Mouse (Mus musculus): ENCODE results near the gene Hist1h4c. TPM values are rescaled to one million over a fixed set of nuclear protein-coding genes. Genes with fewer than 3 reads are reported as not detected.
"Not testable (repeated sequence)": the region's sequence is repeated elsewhere in the genome, so short reads cannot be mapped to it uniquely, and the experiment has no call there.

Gene Hist1h4c
- polyA plus RNA-seq (2016; fragmentation: Nextera tagmentation; extraction: Ambion mirVana), result 8.6 and 11.6 TPM in 2 replicates

DNA sequence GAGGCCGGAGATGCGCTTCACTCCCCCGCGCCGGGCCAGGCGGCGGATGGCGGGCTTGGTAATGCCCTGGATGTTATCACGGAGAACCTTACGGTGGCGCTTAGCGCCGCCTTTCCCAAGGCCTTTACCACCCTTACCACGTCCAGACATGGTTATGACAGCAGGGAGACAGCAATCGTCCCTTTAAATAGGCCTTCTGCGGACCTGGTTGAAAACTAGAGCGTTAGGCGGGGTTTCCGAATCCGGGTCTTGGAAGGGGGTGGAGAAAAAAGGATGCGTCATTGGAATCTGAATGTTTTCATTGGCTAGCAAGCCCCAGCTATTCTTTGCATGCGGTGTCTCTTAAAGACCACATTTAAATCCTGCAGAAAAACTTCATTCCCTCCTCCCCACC lies at the start of gene Hist1h4c:
Hist1h4c (minus strand) TSS at position 155 of the 394 bp plus-strand sequence.
- ATAC-seq, result peak; percentile 91
- Histone ChIP-seq H3K4me1 (peaks cover 48% of the 10 kb centered on the region), H3K4me3 (peak within 1 kb of the TSS; percentile 54), H3K27ac (peak within 1 kb of the TSS; percentile 100), H3K9me3 (replicated peaks) (no peaks in the 10 kb centered on the region), H3K4me2 (peak within 1 kb of the TSS; percentile 65), H3K9ac (peak within 1 kb of the TSS; percentile 79), H3K27me3 (replicated peaks) (no peaks in the 10 kb centered on the region), H3K36me3 (no peaks in the 10 kb centered on the region)
- under 1% methylated on average over 20 of the region's 22 CpGs for WGBS (ENCODE audit: insufficient replicate concordance)

DNA sequence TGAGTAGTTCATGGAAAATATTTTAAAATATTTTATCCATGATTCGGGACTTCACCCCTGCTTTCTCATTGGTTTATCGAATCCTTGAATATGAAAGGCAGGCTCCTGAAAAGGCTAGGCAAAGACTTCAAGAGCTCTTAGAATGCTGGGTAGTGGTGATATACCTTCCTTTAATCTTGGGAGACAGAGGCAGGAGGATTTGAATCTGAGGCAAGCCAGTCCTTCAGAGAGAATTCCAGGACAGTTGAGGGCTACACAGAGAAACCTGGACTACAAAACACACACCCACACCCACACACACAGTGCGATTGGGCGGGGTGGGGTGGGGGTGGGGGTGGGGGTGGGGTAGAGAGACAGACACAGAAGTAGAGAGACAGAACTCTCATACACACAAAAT lies 49.6 kb upstream of the Hist1h4c start:
- H3K4me2 ChIP-seq, result peak overlapping the region; percentile 71
- 8% methylated on average over 4 of the region's 4 CpGs for WGBS (ENCODE audit: insufficient replicate concordance)
- H3K9me3 ChIP-seq (replicated peaks), result no peaks in the 10 kb centered on the region
- peak overlapping the region; percentile 100 for H3K27ac ChIP-seq
- H3K36me3 ChIP-seq, result no peaks in the 10 kb centered on the region
- H3K27me3 ChIP-seq (replicated peaks), result no peaks in the 10 kb centered on the region
- ATAC-seq, result no peak
- peak overlapping the region; percentile 57 for H3K4me3 ChIP-seq
- peak overlapping the region; percentile 85 for H3K9ac ChIP-seq
- peaks cover 49% of the 10 kb centered on the region for H3K4me1 ChIP-seq

DNA sequence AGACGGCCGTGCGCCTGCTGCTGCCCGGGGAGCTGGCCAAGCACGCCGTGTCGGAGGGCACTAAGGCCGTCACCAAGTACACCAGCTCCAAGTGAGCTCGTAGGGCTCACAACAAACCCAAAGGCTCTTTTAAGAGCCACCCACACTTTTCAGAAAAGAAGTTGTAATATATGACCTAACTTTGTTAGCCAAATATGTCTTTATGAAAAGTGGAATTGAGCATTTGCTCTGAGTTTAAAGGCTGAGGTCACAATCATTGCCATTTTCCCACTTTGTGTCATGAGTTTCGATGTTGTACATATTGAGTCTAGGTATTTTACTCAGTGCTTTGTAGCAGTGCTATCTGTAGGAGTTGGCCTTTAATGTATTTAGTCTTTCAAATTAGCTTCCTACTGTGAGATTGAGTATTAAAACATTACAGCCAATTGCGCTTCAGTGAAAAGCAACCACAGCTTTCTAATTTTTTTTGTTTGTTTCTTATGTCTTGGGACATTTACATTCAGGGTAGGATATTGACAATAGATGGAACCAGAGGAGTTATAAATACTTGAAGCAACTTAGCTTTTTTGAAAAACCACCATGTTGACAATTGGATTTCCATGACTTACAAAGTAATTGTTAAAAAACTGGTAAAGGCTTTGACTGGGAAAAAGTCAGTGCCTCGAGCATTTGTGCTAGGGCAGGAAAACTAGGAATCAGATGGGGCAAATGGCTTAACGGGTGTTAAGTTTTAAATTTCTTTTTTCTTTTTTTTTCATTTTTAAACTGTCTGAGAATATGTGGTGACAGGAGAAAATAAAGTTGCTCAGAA lies 49.0 kb upstream of the Hist1h4c start:
- WGBS (ENCODE audit: insufficient replicate concordance), result 3% methylated on average over 12 of the region's 13 CpGs
- Histone ChIP-seq H3K9ac (peak overlapping the region; percentile 85), H3K4me1 (peaks cover 49% of the 10 kb centered on the region), H3K4me3 (peak overlapping the region; percentile 57), H3K9me3 (replicated peaks) (no peaks in the 10 kb centered on the region), H3K27me3 (replicated peaks) (no peaks in the 10 kb centered on the region), H3K36me3 (no peaks in the 10 kb centered on the region), H3K4me2 (peak overlapping the region; percentile 71), H3K27ac (peak overlapping the region; percentile 100)
- ATAC-seq, result peak; percentile 31

DNA sequence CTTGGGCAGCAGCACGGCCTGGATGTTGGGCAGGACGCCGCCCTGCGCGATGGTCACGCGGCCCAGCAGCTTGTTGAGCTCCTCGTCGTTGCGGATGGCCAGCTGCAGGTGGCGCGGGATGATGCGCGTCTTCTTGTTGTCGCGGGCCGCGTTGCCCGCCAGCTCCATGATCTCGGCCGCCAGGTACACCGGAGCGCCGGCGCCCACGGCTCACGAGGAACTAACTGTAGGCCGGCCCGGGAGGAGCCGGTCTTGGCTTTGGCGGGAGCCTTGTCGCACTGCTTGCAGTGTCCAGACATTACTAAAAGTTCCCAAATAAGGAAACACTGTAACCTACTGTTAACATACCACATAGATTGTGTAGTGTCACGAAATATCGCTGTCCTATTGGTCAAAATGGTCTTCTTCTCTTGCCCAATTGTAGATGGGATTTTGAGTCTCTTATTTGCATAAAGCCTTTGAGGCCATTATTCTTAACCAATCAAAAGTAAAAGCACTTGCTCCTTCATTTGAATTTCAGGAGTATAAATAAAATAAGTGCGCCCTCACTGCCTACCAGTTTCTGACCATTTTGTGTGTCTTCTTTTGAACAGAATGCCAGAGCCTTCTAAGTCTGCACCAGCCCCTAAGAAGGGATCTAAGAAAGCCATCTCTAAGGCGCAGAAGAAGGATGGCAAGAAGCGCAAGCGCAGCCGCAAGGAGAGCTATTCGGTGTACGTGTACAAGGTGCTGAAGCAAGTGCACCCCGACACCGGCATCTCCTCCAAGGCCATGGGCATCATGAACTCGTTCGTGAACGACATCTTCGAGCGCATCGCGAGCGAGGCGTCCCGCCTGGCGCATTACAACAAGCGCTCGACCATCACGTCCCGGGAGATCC lies 48.2 kb upstream of the Hist1h4c start, which contains the start of gene Hist1h2bb:
Hist1h2bb (plus strand) TSS at position 534 of the 880 bp plus-strand sequence.
- H3K27ac ChIP-seq, result peak within 1 kb of the TSS; percentile 100
- under 1% methylated on average over 43 of the region's 58 CpGs for WGBS (ENCODE audit: insufficient replicate concordance)

DNA sequence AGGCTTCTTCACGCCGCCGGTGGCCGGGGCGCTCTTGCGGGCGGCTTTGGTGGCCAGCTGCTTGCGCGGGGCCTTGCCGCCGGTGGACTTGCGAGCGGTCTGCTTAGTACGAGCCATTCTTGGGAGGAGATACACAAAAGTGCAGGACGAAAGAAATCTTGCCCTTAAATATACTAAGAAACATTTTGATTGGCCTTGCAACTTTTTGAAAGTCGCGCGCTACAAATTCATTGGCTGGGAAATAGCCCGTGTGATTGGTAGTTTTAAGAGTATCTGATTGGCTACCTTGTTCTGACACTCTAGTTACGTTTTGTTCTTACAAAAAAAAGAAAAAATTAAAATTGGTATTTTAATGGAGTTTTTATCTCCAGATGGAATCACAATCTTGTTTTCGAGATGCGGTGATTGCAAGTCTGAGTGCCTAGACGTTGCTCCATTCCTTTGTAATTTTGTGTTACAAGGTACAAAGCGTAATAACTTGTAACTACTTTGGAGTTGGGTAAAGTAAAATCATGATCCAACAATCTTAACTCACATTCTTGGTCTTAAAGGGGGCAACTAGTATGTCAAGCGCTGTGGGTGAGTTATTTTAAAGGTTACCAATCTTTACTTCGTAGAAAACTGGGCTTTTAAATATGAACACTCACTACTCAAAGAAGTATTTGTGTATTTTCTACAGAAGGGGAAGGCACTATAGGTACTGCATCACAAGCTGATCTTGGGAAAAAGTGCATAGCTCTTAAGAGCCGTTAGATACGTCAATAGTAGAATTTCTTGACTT lies 47.3 kb upstream of the Hist1h4c start, which contains the start of gene Hist1h3c:
Hist1h3c (minus strand) TSS at position 222 of the 781 bp plus-strand sequence.
- Histone ChIP-seq H3K27ac (peak within 1 kb of the TSS; percentile 100), H3K4me2 (peak within 1 kb of the TSS; percentile 71), H3K36me3 (no peaks in the 10 kb centered on the region), H3K4me3 (peak within 1 kb of the TSS; percentile 57), H3K9ac (peak within 1 kb of the TSS; percentile 85), H3K27me3 (replicated peaks) (no peaks in the 10 kb centered on the region), H3K4me1 (peaks cover 61% of the 10 kb centered on the region), H3K9me3 (replicated peaks) (no peaks in the 10 kb centered on the region)
- peak; percentile 63 for ATAC-seq
- 2% methylated on average over 28 of the region's 28 CpGs for WGBS (ENCODE audit: insufficient replicate concordance)

More for the DNA sequence above, 48.2 kb upstream of the Hist1h4c start, which contains the start of gene Hist1h2bb:
- not testable (repeated sequence) for H3K27me3 ChIP-seq (replicated peaks); H3K9me3 ChIP-seq (replicated peaks); H3K36me3 ChIP-seq
- Histone ChIP-seq H3K4me2 (peak within 1 kb of the TSS; percentile 71), H3K4me1 (peaks cover 57% of the 10 kb centered on the region), H3K9ac (peak within 1 kb of the TSS; percentile 85), H3K4me3 (peak within 1 kb of the TSS; percentile 57)
- peak; percentile 79 for ATAC-seq

DNA sequence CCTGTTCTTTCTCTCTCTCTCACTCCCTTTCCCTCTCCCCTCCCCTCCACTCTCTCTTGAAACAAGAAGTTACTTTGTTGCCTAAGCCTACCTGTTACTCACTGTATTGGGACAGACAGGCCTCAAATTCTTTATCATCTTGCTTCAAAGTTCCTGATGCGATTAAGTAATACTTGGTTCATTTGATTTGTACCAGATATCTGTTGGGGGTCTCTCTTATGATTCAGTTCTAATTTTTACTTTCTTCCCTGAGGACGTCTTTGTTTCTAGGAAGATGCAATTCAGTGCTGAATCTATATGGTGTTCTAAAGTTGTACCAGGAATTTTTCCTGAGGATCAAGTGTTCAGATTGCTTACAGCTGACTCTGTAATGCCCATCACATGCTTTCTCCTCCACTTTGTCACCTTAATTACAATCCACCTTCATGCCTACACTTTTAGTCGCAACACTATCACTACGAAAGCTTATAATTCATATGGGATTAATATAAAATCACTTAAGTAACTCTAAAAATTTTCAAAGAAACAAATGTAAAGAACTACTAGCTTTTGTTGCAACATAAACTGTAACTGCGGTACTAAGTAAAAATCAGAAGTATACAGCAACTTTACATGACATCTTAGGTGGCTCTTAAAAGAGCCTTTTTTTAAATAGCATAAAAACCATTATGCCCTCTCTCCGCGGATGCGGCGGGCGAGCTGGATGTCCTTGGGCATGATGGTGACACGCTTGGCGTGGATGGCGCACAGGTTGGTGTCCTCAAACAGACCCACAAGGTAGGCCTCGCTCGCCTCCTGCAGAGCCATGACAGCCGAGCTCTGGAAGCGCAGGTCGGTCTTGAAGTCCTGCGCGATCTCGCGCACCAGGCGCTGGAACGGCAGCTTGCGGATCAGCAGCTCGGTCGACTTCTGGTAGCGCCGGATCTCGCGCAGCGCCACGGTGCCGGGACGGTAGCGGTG lies 46.4 kb upstream of the Hist1h4c start:
- Histone ChIP-seq H3K9ac (peak overlapping the region; percentile 82), H3K36me3 (no peaks in the 10 kb centered on the region), H3K4me1 (peaks cover 58% of the 10 kb centered on the region), H3K4me2 (peak overlapping the region; percentile 71), H3K27ac (peak overlapping the region; percentile 100), H3K27me3 (replicated peaks) (no peaks in the 10 kb centered on the region), H3K9me3 (replicated peaks) (no peaks in the 10 kb centered on the region), H3K4me3 (peak overlapping the region; percentile 57)
- WGBS (ENCODE audit: insufficient replicate concordance), result 1% methylated on average over 15 of the region's 36 CpGs
- ATAC-seq, result no peak

DNA sequence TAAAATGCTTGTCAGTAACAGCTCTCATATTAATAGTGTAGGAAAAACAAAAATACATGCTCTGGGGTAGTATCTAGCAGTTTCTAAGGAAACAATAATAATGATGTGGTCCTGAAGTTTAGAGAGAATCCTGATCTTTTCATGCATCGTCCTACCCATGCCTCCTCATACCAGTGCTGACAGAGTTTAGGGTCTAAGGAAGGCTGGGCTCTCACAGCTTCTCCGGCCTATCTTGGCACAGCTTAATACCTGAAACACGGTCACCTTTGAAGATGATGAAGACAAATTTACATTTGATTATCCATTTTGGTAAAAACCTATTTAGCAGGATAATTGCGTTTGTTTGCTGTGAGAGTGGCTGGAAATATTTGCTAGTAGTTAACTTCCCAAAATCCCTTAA lies 45.7 kb upstream of the Hist1h4c start:
- peak overlapping the region; percentile 82 for H3K9ac ChIP-seq
- ATAC-seq, result no peak
- H3K27ac ChIP-seq, result peak overlapping the region; percentile 100
- no peaks in the 10 kb centered on the region for H3K27me3 ChIP-seq (replicated peaks)
- peak overlapping the region; percentile 71 for H3K4me2 ChIP-seq
- 47% methylated on average over 4 of the region's 4 CpGs for WGBS (ENCODE audit: insufficient replicate concordance)
- peak overlapping the region; percentile 57 for H3K4me3 ChIP-seq
- H3K9me3 ChIP-seq (replicated peaks), result no peaks in the 10 kb centered on the region
- H3K4me1 ChIP-seq, result peaks cover 55% of the 10 kb centered on the region
- H3K36me3 ChIP-seq, result no peaks in the 10 kb centered on the region

DNA sequence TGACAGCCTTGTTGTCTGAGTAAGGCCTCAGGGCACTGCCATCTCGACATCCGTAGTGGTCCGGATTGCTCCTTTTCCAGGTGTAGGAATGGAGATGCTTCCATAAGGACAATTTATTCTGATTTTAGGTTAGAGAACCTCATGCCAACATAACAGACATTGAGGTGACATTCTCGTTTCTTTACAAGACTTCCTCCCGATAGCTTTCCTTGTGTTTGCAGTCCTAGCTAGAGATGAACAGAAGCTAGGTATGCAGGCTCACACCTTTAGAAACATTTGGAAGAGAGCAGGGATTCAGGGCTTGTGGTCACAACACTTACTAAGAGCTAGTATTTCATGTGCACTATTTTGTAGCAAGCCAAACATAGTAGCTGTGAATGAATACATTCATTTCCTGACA lies 45.0 kb upstream of the Hist1h4c start:
- peak overlapping the region; percentile 64 for H3K9ac ChIP-seq
- peaks cover 51% of the 10 kb centered on the region for H3K4me1 ChIP-seq
- H3K4me3 ChIP-seq, result peak overlapping the region; percentile 19; the same call in 1 of the 2 replicates
- peak overlapping the region; percentile 46 for H3K4me2 ChIP-seq
- H3K27me3 ChIP-seq (replicated peaks), result no peaks in the 10 kb centered on the region
- WGBS (ENCODE audit: insufficient replicate concordance), result 77% methylated on average over 5 of the region's 5 CpGs
- H3K9me3 ChIP-seq (replicated peaks), result no peaks in the 10 kb centered on the region
- ATAC-seq, result no peak
- H3K27ac ChIP-seq, result peak overlapping the region; percentile 88
- H3K36me3 ChIP-seq, result no peaks in the 10 kb centered on the region

DNA sequence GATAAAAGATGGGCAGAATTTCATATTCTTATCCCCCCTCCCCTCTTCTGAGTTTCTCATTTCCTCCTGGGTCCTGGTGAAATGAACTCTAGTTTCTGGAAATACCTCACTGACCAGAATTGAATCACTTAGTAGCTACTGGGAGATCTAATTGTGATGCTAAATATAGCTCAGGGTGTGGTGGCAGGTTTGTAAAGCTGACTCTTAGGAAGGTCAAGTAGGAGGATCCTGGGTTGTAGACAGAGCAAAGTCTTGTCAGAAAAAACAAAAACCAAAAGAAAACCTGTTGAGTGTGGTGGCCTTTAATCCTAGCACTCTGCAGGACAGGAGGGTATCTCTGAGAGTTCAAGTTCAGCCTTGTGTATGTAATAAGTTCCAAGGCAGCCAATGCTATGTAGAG lies 43.8 kb upstream of the Hist1h4c start:
- Histone ChIP-seq H3K36me3 (no peaks in the 10 kb centered on the region), H3K4me3 (peak overlapping the region; percentile 17), H3K4me2 (peak overlapping the region; percentile 51), H3K4me1 (peaks cover 48% of the 10 kb centered on the region), H3K27me3 (replicated peaks) (no peaks in the 10 kb centered on the region), H3K9me3 (replicated peaks) (no peaks in the 10 kb centered on the region), H3K9ac (peak overlapping the region; percentile 69), H3K27ac (peak overlapping the region; percentile 88)
- no peak for ATAC-seq

DNA sequence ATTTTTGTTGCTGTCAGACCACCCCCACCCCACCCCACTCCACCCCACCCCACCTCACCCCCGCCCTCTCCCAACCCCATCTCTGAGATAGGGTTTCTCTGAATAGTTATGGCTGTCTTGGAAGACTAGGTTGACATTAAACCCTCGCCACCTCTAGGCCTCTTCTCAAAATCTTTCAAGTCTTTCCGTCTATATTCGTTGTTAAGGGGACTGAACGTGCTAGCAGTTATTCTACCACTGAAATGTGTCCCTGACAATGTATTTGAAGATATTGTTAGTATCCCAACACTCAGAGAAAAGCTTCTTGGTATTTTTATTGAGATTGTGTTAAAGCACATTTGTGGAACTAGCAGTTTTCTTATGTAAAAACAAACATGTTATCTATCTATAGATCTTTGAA lies 42.7 kb upstream of the Hist1h4c start:
- Histone ChIP-seq H3K36me3 (no peaks in the 10 kb centered on the region), H3K4me2 (peak overlapping the region; percentile 79), H3K4me3 (peak overlapping the region; percentile 60), H3K9ac (peak overlapping the region; percentile 92), H3K27me3 (replicated peaks) (no peaks in the 10 kb centered on the region), H3K27ac (peak overlapping the region; percentile 100), H3K4me1 (peaks cover 48% of the 10 kb centered on the region), H3K9me3 (replicated peaks) (no peaks in the 10 kb centered on the region)
- 22% methylated on average over 5 of the region's 5 CpGs for WGBS (ENCODE audit: insufficient replicate concordance)
- ATAC-seq, result no peak
